Mouse (Mus musculus) brain, embryonic 14.5 days (tissue): ENCODE measurements around the gene Thyn1.

ENCODE experiments used
- CTCF ChIP-seq: fragments of 200-500 bp; IDR thresholded peaks from 2 replicates; pipeline ENCODE4 v1.5.1; 2012; ENCODE audit warnings: inconsistent platforms, mild to moderate bottlenecking, moderate library complexity, borderline replicate concordance; ENCODE audit not compliant: insufficient read depth, insufficient read length; ENCODE audit errors: extremely low read depth
- POLR2A ChIP-seq: fragments of 200-500 bp; IDR thresholded peaks from 2 replicates; pipeline ENCODE4 v1.6.1; 2012; ENCODE audit warnings: mild to moderate bottlenecking, inconsistent platforms, borderline replicate concordance; ENCODE audit not compliant: poor library complexity, insufficient read depth, insufficient read length, severe bottlenecking; ENCODE audit errors: extremely low read depth

DNA sequence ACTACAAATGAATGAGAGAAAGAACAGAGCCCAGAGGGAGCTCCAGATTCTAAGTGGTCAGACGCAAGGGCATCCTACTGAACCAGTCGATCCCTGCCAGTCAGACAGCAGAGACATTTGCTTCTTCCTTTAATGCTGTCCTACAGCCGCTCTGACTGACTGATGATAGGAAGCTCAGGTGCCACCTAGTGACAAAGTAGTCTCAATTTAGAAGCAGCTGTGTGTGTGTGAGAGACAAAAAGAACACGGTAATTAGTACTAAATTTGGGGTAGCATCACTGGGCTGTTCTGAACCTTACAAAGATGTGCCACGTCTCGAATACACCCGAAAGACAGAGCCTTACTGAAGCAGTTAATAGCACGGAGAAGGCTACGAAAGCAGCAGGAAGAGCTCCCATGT, 21.8 kb upstream of the Thyn1 start:
- TF ChIP-seq POLR2A (no peak), CTCF (no peak)
